Mouse (Mus musculus) kidney, adult 9 months (tissue): ENCODE data around the gene Slc27a4.
A peak's percentile ranks its signal among the peaks of the same experiment; 100 is the strongest.
"Not testable (repeated sequence)": the region's sequence is repeated elsewhere in the genome, so short reads cannot be mapped to it uniquely, and the experiment has no call there.

Experiments used
- DNase-seq: peaks from one replicate; pipeline ENCODE4 v3.0.0; 2022

The Slc27a4 gene

GRCm38 (mm10) chr2:29802075-29802826, at the start of gene Slc27a4:
TSS of gene Slc27a4 (plus strand) at chr2:29802634.
- DNase-seq, result peak; percentile 96

- DNase-seq, result no peak
Measured at GRCm38 (mm10) chr2:29755693-29756092, 46.7 kb upstream of the Slc27a4 start.

- DNase-seq, result peak; percentile 73
Measured at GRCm38 (mm10) chr2:29764831-29765230, 37.6 kb upstream of the Slc27a4 start.

- peak; percentile 62 for DNase-seq
Measured at GRCm38 (mm10) chr2:29767976-29768709, 34.3 kb upstream of the Slc27a4 start.

GRCm38 (mm10) chr2:29768901-29769300, 33.5 kb upstream of the Slc27a4 start:
- no peak for DNase-seq

- DNase-seq, result no peak
Measured at GRCm38 (mm10) chr2:29770162-29770561, 32.3 kb upstream of the Slc27a4 start.

GRCm38 (mm10) chr2:29771611-29772461, 30.6 kb upstream of the Slc27a4 start:
- DNase-seq, result no peak

- DNase-seq, result no peak
Measured at GRCm38 (mm10) chr2:29773323-29773722, 29.1 kb upstream of the Slc27a4 start.

GRCm38 (mm10) chr2:29781256-29781655, 21.2 kb upstream of the Slc27a4 start:
- not testable (repeated sequence) for DNase-seq

GRCm38 (mm10) chr2:29784290-29784689, 18.1 kb upstream of the Slc27a4 start:
- no peak for DNase-seq

GRCm38 (mm10) chr2:29787104-29787917, 15.1 kb upstream of the Slc27a4 start, which contains the start of gene Coq4:
TSS of gene Coq4 (plus strand) at chr2:29787493.
- DNase-seq, result peak; percentile 97

GRCm38 (mm10) chr2:29787937-29788681, 14.3 kb upstream of the Slc27a4 start, which contains the start of gene Trub2:
TSS of gene Trub2 (minus strand) at chr2:29788502.
- DNase-seq, result peak; percentile 90

GRCm38 (mm10) chr2:29792772-29793487, 9.5 kb upstream of the Slc27a4 start:
- no peak for DNase-seq

- no peak for DNase-seq
Measured at GRCm38 (mm10) chr2:29802827-29803201, 380 bp downstream of the Slc27a4 start.

GRCm38 (mm10) chr2:29803400-29803831, 982 bp downstream of the Slc27a4 start:
- peak; percentile 42 for DNase-seq

GRCm38 (mm10) chr2:29815678-29816371, 13.4 kb downstream of the Slc27a4 start:
- no peak for DNase-seq

GRCm38 (mm10) chr2:29817426-29818232, 15.2 kb downstream of the Slc27a4 start:
- peak; percentile 91 for DNase-seq

GRCm38 (mm10) chr2:29819363-29819762, 16.9 kb downstream of the Slc27a4 start:
- DNase-seq, result no peak
